Mouse (Mus musculus) right cerebral cortex, postnatal 10 days (tissue): ENCODE data around the gene Myh14.
A peak's percentile ranks its signal among the peaks of the same experiment; 100 is the strongest.

Experiments used
- DNase-seq, 2 experiments: peaks; one replicate each; pipeline ENCODE4 v3.0.0; 2021; ENCODE audit warnings: low spot score in 2 of 2

Gene Myh14

DNA sequence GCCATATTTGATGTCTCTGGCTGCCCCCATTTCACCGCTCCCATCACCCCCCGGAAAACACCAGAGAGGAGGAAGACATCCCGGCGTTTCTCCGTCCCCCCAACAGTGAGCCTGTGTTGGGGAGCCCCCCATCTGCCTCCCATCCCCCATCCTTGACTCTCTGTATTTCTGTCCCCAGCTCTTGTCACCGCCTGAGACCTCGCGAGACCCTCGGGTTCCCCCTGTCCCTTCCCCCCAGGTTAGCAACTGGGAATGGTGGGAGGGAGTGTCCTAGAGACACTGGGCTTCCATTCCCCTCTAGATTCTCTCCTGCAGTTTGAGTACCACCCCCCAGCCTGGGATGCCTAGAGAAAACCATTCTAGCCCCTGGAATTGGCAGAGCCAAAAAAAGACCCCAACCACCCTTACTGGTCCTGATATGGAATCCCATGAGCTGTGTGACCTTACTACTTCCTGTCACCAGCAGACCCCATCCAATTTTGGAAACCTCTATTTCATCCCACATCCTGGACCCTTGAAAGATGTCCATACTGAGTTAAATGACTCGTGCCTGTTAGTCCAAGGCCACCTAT, 69.9 kb downstream of the Myh14 start:
- peak in 1 of 2 experiments; percentile 26 for DNase-seq

DNA sequence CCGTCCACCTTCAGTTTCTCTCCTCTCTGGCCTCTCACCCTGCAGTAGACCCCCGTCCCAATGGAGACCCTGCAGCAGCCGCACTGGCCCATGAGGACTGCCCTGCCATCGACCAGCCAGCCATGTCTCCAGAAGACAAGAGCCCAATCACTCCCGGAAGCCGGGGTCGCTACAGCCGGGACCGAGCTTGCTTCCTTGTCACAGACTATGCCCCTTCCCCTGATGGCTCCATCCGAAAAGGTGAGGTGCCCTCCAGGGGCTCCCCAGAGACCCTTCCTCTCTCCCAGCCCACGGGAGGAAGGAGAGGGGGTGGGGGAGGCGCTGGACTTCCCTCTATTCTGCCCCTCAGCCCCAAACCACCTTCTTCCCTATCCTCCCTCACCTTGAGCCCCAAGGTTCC, 72.3 kb downstream of the Myh14 start:
- DNase-seq: peak in 1 of 2 experiments; percentile 38

DNA sequence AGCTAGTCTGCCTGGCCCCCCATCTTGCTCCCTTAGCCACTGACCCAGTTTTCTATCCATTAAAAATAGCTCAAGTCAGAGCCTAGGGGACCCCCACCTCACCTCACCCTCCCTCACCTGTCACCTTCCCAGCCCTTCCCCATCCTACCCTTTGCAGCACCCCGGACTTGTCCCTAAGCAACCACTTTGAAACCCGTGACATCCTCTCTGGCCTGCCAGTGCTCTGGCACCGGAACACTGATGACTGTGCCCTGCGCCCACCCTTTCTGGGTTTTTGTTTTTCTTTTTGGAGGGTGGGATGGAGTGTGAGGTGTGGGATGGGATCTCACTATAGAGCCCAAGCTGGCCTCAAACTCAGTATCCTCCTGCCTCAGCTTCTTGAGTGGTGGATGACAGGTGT, 73.0 kb downstream of the Myh14 start:
- DNase-seq: no peak

DNA sequence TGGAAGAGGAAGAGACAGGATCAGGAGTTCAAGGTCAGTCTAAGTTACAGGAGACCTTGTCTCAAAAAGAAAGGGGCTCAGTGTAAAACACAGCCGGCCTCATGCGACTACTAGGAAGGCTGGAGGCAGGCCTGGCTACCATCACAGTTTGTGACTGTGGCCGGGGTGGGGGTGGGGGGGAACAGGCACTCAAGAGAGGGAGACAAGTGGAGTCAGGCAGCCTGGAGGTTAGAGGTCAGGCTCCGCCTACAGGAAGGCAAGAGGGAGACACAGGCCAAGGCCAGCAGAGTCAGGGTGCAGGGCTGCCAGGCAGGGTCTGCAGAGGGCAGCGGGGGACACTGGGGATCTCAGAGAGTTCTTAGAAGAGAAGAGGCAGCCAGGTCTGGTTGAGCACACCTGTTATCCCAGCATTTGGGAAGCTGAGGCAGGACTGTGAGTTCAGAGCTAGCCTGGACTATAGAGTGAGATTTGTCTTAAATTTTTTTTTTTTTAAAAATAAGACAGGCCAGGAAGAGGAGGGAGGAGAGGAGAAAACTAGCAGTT, 73.6 kb downstream of the Myh14 start:
- DNase-seq: peak in 1 of 2 experiments; percentile 29

DNA sequence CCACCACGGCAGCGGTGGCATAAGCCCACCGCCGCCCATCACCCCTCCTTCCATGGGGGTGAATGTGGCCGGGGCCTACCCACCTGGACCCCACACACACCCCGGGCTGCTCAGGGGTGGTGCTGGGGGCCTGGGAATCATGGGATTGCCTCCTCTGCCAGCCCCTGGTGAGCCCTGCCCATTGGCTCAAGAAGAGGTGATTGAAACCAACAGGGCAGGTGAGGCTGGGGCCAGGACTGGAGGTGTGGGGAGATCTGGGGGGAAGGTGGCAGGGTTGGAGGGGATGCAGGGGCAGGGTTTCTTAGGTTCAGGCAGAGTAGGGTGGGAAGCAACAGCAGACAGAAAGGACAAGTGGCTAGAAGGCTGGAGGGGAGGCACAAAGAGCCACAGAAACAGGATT, 74.6 kb downstream of the Myh14 start:
- DNase-seq: no peak

DNA sequence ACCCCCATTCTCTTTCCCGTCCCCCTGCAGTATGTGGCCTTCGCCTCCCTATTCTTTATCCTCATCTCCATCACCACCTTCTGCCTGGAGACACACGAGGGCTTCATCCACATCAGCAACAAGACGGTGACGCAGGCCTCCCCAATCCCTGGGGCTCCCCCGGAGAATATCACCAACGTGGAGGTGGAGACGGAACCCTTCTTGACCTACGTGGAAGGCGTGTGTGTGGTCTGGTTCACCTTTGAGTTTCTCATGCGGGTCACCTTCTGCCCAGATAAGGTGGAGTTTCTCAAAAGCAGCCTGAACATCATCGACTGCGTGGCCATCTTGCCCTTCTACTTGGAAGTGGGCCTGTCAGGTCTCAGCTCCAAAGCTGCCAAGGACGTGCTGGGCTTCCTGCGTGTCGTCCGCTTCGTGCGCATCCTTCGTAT, 75.5 kb downstream of the Myh14 start:
- peak in 1 of 2 experiments; percentile 29 for DNase-seq

DNA sequence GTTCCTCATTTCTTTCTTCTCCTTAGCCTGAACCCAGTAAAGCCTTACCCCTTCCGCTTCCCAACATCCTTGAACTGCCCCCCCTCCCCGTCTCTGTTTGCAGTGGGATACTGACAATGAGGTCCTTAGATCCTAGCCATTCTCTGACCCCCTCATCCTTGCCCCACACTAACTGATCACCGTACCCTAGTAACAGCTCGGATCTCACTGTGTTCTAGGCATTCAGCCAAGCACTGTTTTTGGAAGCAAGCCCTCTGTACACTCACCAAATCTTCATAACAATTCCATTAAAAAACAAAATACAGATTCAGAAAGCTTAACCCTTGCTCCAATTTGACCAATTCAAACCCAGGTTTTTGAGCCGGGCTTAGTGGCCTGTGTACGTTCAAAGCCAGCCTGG, 76.4 kb downstream of the Myh14 start:
- DNase-seq: peak; percentile 73

DNA sequence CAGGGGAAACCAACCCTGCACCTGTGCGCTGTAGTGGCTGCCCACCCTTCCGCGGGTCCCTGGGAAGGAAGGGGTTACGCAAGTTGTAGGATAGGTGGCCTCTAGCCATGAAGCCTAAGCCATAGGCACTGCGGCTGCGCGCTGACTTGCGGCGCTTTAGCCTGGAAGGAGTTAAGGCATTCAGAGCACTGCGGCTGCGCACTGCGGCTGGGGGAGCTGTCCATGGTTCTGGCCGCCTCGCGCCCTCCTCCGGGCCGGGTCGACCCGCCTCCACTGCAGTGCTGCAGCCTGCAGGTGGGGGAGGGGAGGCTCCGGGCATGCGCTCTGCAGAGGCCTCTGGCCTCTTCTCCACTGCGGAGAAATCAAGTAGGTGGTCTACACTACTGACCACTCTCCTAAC, 76.9 kb downstream of the Myh14 start:
- DNase-seq: peak; percentile 94

DNA sequence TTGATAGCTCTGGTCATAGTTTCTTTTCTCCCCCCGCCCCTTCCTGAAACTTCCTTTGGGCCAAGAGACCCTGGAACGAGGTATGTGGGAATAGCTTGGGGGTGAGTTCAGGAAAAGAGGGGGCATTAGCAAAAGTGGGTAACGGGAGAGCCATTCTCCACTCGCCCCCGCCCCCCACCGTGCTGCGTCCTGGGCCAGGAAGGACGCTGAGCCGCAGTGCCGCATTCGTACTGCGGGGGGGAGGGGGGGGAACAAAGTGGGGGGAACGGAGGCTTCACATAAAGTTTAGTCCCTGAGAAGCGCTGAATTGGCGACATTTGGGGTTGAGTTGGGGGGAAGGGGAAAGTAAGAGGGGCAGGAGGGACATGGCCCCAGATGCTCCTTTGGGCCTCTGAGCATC, 77.6 kb downstream of the Myh14 start:
- DNase-seq: peak in 1 of 2 experiments; percentile 28

DNA sequence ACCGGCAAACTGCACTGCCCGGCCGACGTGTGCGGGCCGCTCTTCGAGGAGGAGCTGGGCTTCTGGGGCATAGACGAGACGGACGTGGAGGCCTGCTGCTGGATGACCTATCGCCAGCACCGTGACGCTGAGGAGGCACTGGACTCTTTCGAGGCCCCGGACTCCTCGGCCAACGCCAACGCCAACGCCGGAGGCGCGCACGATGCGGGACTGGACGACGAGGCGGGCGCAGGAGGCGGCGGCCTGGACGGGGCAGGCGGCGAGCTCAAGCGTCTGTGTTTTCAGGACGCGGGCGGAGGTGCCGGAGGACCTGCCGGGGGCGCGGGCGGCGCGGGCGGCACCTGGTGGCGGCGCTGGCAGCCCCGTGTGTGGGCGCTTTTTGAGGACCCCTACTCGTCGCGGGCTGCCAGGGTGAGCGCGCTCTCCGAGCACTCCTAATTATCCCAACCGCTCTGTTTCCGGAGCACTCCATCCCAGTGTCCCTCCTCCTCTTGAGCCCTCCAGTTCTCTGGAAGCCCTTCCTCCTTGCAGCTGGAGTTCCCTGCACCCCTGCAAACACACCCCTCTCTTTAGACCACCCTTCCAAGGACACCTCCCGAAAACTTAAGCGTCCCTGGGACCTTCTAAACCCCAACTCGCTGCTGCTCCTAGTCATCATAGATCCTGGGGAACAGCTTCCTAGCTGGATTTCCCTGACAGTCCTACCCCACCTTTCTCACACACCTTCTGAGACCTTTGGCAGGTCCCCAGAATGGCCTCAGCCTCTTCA, 79.1 kb downstream of the Myh14 start:
- peak; percentile 50 to 58 for DNase-seq

DNA sequence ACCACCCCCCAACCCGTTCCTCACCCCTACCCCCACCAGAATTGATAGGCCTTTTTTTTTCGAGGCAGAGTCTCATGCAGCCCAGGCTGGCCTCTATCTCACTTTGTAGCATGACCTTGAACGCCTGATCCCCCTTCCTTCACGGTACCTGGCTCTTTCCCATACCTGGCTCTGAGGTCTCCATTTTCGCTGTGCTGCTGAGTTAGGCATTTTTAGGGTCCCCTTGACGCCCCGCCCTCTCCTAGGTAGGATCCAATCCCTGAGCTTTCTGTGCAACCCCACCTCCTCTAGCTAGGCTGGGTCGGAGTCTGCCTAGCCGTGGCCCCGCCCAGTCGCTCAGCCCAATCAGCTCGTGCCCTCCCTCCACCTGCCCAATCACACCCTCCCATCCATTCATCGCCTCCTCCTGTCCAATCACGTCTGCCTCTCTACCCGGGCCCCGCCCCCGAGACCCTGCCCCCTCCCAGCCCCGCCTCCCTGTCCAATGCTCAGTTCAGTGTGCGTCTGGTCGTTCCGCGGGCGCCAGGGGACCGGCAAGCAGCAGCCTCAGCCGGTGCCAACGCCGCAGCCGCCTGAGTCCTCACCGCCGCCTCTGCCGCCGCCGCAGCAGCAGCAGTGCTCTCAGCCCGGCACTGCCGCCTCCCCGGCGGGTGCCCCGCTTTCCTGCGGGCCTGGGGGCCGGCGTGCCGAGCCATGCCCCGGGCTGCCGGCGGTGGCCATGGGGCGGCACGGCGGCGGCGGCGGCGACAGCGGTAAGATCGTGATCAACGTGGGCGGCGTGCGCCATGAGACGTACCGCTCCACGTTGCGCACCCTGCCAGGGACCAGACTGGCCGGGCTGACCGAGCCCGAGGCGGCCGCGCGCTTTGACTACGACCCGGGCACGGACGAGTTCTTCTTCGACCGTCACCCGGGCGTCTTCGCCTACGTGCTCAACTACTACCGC, 80.0 kb downstream of the Myh14 start, which contains the start of gene Kcnc3:
Gene Kcnc3 (plus strand): TSS at position 263 of the 946 bp plus-strand sequence.
- DNase-seq: peak; percentile 97 to 99

DNA sequence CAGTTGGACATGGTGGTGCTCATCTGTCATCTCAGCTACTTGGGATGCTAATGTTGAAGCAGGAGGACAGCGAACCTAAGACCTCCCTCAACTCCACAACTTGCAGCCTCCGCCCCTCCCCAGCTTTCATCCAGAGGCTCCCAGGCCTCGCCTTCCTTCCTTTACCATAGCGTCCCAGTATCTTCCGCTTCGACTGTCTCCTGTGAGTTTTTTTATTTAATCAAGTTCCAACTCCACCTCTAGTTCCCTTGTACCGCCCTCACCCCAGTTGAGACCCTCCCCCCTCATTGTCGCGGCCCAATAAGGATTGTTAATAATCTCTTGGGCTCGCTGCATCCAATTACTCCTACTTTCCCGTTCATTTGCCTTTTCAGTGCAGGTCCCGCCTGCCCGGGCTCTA, 80.7 kb downstream of the Myh14 start:
- peak; percentile 73 to 83 for DNase-seq

DNA sequence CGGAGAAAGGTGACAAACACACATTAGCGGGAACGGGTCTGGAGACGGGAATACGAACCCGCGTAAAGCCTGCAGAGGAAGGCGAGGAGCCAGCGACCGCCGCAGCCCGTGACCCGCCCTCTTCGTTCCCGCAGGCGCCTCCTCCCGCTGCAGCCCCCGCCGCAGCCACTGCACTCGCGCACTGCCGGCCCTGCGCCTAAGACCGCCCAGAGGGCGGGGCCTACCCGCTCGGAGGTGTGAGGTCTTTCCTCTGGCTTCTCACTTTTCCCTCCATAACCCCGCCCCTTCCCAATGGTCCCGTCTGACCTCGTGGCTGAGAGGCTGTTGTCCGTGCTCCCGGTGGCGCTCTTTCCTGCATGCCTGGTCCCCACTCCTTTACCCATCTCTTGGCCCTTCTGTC, 81.5 kb downstream of the Myh14 start:
- peak; percentile 85 for DNase-seq

DNA sequence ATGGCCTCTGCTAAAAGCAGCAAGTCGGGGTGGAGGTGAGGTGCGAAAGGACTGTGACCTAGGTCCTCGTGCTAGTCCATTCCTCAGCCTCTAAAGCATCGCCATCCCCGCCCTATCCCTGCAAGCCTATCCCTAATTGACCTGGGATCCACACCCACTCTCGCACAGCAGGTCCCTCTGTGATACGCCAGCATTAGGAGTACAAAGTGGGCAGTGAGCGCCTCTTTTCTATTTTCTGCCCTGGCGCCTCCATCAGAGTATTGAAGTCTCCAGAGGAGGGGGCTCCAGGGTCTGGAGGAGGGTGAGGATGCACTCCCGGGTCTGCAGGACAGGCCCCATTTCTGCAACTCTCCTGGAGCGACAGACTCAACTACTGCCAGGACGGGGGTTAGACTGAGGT, 82.3 kb downstream of the Myh14 start:
- peak in 1 of 2 experiments; percentile 48 for DNase-seq

DNA sequence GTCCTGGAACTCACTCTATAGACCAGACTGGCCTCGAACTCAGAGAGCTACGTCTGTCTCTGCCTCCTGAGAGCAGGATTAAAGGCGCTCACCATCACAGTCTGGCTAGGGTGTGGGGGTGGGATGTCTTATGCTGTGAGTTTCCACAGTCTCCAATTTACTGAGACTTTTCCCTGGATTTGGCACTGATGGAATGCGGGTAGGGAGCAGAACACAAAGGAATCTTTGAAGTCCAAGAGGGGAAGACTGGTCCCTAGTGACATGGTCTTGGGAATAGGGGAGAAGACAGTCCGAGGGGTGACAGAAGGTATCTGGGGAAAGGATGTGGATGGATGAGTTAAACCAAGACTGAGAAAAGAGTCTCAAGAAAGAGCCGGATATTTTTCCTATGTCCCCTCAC, 83.0 kb downstream of the Myh14 start:
- DNase-seq: peak in 1 of 2 experiments; percentile 26

DNA sequence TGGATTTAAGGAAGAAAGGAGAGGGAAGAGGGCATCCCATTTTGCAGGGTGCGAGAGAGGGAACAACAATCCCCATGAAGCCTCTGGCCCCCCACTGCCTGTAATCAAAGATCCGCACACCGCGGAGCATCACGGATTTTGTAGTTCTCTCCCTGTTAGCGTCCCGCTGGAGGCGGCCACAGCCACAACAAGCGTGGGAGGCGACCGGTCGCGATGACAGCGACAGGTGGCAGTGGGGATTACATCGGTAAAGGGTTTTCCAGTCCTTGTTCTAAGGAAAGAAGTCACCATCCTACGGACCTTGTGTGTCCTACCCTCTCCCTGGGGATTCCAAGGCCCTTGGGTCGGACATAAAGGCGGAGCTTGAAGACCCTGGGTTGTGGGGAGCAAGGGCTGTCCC, 83.7 kb downstream of the Myh14 start:
- DNase-seq: peak; percentile 91 to 92

DNA sequence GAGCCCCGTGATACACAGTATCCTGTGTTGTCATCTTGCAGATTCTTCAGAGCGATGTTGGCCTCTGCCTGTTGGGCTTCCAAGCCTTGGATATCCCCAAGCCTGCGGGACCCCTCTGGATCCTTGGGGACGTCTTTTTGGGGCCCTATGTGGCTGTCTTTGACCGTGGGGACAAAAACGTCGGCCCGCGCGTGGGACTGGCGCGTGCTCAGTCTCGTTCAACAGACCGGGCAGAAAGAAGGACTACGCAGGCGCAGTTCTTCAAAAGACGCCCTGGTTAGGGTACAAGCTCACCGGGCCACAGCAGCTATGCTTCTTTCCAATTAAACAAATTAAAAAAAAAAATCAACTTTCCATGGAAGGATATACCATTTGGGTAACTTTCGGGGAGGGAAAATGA, 84.1 kb downstream of the Myh14 start:
- DNase-seq: peak; percentile 84

DNA sequence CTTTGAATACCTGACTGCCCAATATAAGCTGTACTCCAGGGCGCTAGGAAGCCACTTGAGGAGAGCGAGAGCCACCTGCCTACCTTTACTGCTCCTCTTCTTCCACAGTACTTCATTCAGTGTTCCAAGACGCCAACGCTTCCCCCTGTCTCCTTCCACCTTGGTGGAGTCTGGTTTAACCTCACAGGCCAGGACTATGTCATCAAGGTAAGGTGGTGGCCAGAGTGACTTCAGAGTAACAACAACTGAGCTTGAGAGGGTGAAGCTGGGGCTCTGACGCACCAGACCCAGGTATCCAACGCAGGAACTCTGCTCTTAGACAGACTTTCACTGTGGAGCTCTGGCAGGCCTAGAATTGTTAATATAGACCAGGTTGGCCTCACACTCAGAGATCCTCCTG, 85.0 kb downstream of the Myh14 start:
- peak in 1 of 2 experiments; percentile 29 for DNase-seq

DNA sequence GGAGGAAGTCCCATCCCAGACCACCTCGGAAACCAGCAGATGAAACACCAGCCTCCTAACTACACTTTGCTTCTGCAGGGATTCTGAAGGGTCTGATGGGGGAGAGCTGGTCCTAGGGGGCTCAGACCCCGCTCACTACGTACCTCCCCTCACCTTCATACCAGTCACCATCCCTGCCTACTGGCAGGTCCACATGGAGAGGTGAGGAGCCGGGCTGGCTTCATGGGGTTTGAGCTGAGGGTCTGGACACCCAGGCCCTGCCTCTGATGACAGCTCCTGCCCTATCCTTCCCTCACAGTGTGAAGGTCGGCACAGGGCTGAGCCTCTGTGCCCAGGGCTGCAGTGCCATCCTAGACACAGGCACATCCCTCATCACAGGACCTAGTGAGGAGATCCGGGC, 85.7 kb downstream of the Myh14 start:
- DNase-seq: peak in 1 of 2 experiments; percentile 19

DNA sequence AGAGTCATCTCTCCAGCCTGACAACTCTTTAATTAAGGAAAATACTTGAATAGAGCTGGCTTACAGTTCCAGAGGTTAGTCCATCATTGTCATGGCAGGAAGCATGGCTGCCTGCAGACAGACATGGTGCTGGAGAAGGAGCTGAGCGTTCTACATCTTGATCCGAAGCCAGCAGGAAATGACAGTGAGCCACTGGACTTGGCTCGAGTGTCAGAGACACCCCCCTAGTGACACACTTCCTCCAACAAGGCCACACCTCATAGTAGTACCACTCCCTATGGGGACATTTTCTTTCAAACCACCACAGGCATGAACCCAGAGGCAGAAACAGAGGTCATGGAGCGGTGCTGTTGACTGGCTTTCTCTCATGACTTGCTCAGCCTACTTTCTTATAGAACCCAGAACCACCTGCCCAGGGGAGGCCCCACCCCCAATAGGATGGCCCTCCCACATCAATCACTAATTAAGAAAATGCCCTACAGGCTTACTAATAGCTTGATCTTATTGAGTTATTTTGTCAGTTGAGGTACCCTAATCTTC, 86.3 kb downstream of the Myh14 start:
- DNase-seq: peak in 1 of 2 experiments; percentile 23

DNA sequence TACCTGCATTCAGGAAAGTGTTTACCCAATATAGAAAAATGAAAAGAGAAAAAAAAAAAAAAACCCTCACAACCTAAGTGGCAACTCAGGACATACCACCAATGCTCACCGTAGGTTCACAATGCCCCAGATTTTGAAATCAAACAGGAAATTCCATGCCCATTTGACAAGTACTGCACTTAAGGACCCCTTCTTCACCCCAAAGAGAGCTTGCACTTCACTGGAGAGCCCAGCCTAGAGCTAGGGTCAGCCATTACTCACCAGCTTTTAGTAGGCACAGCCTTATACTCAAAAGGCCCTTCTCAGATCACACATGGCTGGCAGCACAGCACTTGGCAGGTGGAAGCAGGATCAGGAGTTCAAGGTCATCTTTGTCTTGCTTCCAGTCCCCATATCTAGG, 87.5 kb downstream of the Myh14 start:
- no peak for DNase-seq

DNA sequence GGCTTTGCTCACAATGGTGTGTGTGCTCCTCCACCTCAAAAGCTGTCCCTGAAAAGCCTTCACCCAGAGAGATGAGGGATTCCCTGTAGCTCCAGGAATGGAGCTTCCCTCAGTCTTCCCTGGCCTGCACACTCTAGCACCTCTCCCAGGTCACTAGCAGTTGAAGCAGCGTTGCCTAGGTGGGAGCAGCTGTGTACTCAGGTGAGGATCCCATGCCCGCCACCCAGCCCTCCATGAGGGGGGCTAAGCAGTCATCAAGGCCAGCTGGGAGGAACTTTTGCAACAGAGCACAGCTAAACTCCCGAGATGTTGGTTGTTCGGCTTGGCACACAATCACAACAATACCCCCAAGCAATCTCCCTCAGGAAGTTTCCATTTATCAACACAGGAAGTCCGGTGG, 87.9 kb downstream of the Myh14 start:
- DNase-seq: peak in 1 of 2 experiments; percentile 20
